Mouse (Mus musculus): Measurements from ENCODE around the gene Rhox3h. TPM values are rescaled to one million over a fixed set of nuclear protein-coding genes. Genes with fewer than 3 reads are reported as not detected.

Gene Rhox3h
- polyA plus RNA-seq (2015; fragmentation: Nextera tagmentation; extraction: Ambion mirVana), result not detected in 2 replicates

DNA sequence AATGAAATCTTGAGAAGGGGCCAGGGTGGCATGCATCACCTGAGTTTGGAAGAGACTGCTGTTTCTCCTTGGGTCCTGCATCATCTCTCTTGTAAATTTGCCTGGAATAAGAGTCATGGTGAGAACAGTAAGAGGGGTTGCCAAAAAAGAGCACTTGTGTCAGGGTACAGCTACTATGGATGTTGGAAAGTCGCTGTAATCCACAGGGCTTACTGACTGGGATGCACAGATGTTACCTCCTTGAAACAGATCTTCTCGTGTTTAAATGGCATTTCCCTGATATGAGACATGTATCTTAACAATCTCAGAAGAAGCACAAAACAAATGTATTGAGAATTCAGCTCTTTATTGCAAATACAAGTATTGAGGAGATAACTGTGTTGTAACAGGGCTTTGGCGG, at the start of gene Rhox3h:
Gene Rhox3h, minus strand, starts transcription at position 101 of the 400 bp plus-strand sequence.

DNA sequence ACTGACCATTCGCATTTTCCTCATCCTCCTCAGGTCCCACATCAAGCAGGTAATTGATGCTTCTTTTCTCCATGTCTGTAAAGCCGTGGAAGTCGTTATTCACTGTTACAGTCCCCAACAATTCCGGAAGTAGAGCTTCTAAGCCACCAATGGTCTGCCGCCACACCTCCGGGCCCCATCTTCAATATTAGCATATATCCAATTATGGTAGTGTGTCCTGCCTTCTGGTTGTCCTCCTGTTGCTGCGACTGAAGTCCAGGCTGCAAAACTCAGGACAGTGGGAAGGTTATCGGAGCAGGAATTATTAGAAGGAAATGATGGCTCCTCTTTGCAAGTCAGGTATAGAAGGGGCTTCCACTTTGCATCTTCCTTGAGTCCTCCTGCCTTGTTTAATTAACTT, 4.6 kb upstream of the Rhox3h start, which contains the start of gene Rhox2h:
Gene Rhox2h, minus strand, starts transcription at position 101 of the 400 bp plus-strand sequence.

DNA sequence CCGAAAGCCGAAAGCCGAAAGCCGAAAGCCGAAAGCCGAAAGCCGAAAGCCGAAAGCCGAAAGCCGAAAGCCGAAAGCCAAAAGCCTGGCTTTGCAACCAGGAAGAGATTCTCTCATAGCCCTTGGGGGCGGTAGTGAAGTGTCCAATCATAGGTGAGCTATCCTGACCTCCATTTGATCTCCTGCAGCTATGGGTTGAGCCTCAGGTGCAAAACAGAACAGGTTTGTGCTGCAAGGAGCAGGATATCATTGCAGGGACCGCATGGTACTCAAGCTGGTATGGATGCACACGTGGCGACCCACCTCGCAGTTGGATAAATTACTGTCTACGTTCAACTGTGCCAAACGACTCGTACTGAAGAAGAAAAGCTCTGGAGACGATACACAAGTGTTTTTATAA, 17.3 kb downstream of the Rhox3h start, which contains the start of gene Rhox4g:
Gene Rhox4g, minus strand, starts transcription at position 101 of the 400 bp plus-strand sequence.

DNA sequence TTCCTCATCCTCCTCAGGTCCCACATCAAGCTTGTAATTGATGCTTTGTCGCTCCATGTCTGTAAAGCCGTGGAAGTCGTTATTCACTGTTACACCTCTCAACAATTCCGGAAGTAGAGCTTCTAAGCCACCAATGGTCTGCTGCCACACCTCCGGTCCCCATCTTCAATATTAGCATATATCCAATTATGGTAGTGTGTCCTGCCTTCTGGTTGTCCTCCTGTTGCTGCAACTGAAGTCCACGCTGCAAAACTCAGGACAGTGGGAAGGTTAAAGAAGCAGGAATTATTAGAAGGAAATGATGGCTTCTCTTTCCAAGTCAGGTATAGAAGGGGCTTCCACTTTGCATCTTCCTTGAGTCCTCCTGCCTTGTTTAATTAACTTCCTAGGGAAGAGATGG, 25.2 kb downstream of the Rhox3h start, which contains the start of gene Rhox2g:
Gene Rhox2g, minus strand, starts transcription at position 101 of the 400 bp plus-strand sequence.

DNA sequence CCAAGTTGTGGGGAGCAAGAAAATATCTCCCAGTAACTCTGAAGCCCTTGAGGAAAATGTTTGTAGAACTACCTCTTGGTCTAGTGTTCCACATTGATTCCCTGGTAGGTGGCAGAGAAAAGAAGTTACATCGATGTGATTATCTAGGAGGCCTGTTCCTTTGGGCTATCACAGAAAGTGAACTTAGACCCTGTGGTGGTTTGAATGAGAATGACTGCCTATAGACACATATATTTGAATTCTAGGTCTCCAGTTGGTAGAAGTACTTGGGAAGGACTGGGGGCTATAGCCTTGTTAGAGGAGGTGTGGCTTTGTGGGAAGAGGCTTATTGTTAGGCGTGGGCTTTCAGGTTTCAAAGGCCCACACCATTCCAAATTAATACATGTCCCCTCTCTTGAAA, 40.1 kb downstream of the Rhox3h start, which contains the start of gene Rhox3g:
Gene Rhox3g, minus strand, starts transcription at position 101 of the 400 bp plus-strand sequence.

Other genes starting within 250 kb of the Rhox3h start
- gene Rhox4b, start 236.3 kb downstream of the Rhox3h start, polyA plus RNA-seq (2015; fragmentation: Nextera tagmentation; extraction: Ambion mirVana), result not detected in 2 replicates
- not detected in 2 replicates for gene Rhox2c, start 215.1 kb downstream of the Rhox3h start, polyA plus RNA-seq (2015; fragmentation: Nextera tagmentation; extraction: Ambion mirVana)
- not detected in 2 replicates for gene Rhox3c, start 210.2 kb downstream of the Rhox3h start, polyA plus RNA-seq (2015; fragmentation: Nextera tagmentation; extraction: Ambion mirVana)
- not detected in 2 replicates for gene Rhox4c, start 188.4 kb downstream of the Rhox3h start, polyA plus RNA-seq (2015; fragmentation: Nextera tagmentation; extraction: Ambion mirVana)
- gene Rhox2d, start 175.3 kb downstream of the Rhox3h start, polyA plus RNA-seq (2015; fragmentation: Nextera tagmentation; extraction: Ambion mirVana), result not detected in 2 replicates
- gene Rhox4d, start 154.4 kb downstream of the Rhox3h start, polyA plus RNA-seq (2015; fragmentation: Nextera tagmentation; extraction: Ambion mirVana), result not detected in 2 replicates
- gene Rhox2e, start 138.3 kb downstream of the Rhox3h start, polyA plus RNA-seq (2015; fragmentation: Nextera tagmentation; extraction: Ambion mirVana), result not detected in 2 replicates
- gene Rhox3e, start 126.7 kb downstream of the Rhox3h start, polyA plus RNA-seq (2015; fragmentation: Nextera tagmentation; extraction: Ambion mirVana), result not detected in 2 replicates
- gene Rhox4e, start 111.4 kb downstream of the Rhox3h start, polyA plus RNA-seq (2015; fragmentation: Nextera tagmentation; extraction: Ambion mirVana), result not detected in 2 replicates
- gene Rhox2f, start 97.4 kb downstream of the Rhox3h start, polyA plus RNA-seq (2015; fragmentation: Nextera tagmentation; extraction: Ambion mirVana), result not detected in 2 replicates
- not detected in 2 replicates for gene Rhox3f, start 87.8 kb downstream of the Rhox3h start, polyA plus RNA-seq (2015; fragmentation: Nextera tagmentation; extraction: Ambion mirVana)
- not detected in 2 replicates for gene Rhox4f, start 61.1 kb downstream of the Rhox3h start, polyA plus RNA-seq (2015; fragmentation: Nextera tagmentation; extraction: Ambion mirVana)
- not detected in 2 replicates for gene Rhox3g, start 40.2 kb downstream of the Rhox3h start, polyA plus RNA-seq (2015; fragmentation: Nextera tagmentation; extraction: Ambion mirVana)
- gene Rhox2g, start 25.3 kb downstream of the Rhox3h start, polyA plus RNA-seq (2015; fragmentation: Nextera tagmentation; extraction: Ambion mirVana), result not detected in 2 replicates
- gene Rhox4g, start 17.4 kb downstream of the Rhox3h start, polyA plus RNA-seq (2015; fragmentation: Nextera tagmentation; extraction: Ambion mirVana), result not detected in 2 replicates
- gene Rhox2h, start 4.5 kb upstream of the Rhox3h start, polyA plus RNA-seq (2015; fragmentation: Nextera tagmentation; extraction: Ambion mirVana), result not detected in 2 replicates
- 54.8 and 61.1 TPM in 2 replicates for gene Rhox5, start 136.1 kb upstream of the Rhox3h start, polyA plus RNA-seq (2015; fragmentation: Nextera tagmentation; extraction: Ambion mirVana)
- 0.12 TPM in 1 of 2 replicates, not detected in the other for gene Rhox6, start 158.1 kb upstream of the Rhox3h start, polyA plus RNA-seq (2015; fragmentation: Nextera tagmentation; extraction: Ambion mirVana)
- 1.4 and 1.9 TPM in 2 replicates for gene Rhox7a, start 162.9 kb upstream of the Rhox3h start, polyA plus RNA-seq (2015; fragmentation: Nextera tagmentation; extraction: Ambion mirVana)
- 0.96 and 1.3 TPM in 2 replicates for gene Rhox8, start 210.2 kb upstream of the Rhox3h start, polyA plus RNA-seq (2015; fragmentation: Nextera tagmentation; extraction: Ambion mirVana)
- gene Rhox7b, start 228.5 kb upstream of the Rhox3h start, polyA plus RNA-seq (2015; fragmentation: Nextera tagmentation; extraction: Ambion mirVana), result 0.17 and 0.41 TPM in 2 replicates
- gene Rhox9, start 233.0 kb upstream of the Rhox3h start, polyA plus RNA-seq (2015; fragmentation: Nextera tagmentation; extraction: Ambion mirVana), result not detected in 2 replicates

Measured in urinary bladder, postnatal 0 days (tissue).